Mouse (Mus musculus) lung, postnatal 36 days (tissue): Measurements from ENCODE around the gene Cnih3.
A peak's percentile ranks its signal among the peaks of the same experiment; 100 is the strongest.

Experiments used
- DNase-seq: peaks from one replicate; pipeline ENCODE4 v3.0.0; 2022; ENCODE audit warnings: mixed read lengths

Gene Cnih3

DNA sequence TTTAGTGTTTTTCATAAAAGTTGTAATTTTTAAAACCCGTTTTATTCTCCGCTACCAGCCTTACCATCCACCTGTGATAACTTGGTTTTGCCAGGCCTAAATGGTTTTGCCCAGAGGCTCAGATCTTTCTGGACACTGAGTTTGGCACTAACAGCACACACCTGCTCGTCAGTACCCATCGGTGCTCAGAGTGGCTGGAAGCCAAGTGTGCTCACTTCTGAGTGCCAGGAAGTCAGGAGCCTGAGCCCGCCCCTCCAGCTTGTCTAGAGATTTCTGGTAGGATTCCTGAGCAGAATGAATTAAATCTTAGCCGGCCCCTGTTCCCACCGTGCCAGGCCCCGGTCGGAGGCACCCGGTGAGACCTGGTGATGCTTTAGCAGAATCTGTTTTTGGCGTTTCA is 54.9 kb downstream of the Cnih3 start:
- DNase-seq, result no peak

DNA sequence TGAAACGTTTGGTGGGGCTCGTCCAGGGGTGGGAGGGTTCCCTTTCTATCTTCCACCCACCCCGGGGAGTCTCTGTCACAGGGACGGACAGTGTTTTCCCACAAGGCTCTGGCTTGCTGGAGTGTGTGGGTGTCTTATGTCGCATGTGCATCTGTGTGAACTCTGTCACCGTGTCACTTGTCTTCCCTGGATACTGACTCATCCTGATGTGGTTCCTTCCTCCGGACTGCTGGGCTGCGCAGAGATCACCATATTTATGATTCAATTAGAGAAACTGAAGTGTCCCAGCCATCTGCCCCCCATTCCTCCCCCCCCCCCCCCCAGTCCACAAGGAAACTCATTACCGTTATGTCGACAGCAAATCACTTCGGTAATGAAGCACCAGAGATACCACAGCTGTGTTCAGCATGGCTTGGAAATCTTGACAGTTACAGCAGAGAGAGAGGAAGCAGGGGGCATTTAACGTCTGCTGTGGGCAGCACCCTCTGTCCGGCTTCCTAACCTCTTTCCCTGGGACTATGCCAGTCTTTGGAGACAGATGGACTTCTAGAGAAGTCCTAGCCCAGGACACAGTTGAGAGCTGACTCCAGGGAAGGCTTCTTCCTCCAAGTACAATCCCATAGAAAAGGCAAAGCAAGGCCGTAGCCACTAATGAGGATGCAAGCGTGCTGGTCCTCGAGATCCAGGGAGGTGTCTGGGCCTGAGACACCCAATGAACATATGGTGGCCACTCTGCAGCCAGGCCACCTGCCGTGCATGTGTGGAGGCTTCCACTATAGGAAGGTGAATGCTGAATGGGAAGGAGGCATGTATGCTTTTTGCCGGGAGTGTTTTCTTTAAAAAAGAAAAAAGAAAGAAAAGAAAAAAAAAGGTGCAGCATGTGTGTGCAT is 55.9 kb downstream of the Cnih3 start:
- no peak for DNase-seq

DNA sequence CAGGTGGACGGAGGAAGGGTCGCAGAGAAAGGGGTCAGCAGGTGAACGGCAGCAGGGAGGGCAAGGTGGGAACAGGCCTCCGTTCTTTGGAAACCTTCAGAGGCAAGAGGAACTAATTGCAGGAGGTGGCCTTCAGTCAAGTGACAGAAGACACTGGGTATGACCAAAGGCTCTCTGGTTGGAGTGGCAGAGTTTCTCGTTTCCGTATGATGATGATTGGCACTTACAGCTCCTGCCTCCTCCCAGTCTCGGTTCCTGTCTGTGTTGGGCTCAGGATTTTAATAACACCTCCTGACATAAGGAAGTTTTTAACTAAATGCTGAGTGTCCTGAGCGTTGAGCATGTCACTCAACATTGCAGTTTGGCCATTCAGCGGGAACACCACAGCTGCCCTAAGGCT is 57.3 kb downstream of the Cnih3 start:
- no peak for DNase-seq

DNA sequence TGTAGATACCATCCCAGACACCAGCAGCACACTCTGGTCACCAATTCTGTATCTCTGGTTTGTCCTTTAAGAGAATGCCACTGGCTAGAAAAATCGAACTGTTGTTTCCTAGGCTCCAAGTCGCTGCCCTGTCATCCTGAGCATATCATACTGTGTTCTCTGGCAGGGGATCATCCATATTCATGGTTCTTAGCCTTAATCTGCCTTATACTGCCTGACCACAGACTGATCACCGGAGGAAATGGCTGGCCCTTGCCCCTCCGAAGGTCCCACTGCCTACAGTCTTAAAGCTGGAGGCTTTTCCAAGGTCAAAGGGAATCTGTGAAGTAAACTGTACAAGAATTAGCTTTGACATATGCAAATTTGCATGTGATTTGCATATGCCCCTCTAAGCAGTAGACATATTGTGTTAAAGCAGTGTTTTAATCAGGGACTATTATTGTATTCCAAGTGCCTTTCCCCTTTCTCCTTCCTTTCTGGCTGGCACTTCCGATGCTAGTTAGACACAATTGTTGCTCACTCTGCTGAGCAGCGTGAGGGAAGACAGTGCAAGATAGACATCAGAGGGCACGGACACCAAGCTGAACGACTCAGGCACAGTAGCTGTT is 58.3 kb downstream of the Cnih3 start:
- DNase-seq, result no peak

DNA sequence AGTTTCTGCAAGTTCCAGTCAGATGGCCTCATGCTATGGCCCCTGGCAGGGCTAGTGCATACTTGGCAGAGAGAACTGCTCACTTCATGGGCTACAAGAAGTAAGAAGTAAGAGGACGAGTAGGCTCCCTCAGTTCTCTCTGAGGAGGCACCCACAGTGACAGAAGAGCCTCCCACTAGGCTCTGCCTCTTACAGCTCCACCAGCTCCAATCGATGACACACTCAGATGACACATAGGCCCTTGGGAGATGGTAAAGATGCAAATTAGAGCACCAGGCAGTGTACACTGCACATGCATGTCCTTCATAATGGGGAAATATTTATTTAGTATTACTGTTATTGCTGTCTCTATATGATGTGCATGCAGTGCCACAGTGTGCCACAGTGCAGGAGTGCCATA is 62.6 kb downstream of the Cnih3 start:
- no peak for DNase-seq

DNA sequence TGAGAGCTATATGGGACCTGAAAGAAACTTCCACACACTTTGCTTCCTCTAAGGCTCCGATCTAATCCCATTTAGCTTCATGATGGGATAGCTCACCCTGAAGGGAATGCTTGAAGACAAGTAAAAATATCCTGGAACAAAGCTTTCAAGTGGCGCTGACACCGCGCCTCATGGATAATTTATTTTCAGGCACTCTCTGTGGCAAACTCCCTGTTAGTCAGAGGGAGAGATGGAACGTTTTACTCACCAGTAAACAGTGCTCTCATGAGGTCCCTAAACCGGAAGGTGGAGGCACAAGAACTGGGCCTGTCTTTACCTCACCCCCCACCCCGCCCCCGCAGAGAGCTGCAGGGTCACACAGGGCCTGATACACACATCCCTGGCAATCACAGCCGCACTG is 64.4 kb downstream of the Cnih3 start:
- DNase-seq, result no peak

DNA sequence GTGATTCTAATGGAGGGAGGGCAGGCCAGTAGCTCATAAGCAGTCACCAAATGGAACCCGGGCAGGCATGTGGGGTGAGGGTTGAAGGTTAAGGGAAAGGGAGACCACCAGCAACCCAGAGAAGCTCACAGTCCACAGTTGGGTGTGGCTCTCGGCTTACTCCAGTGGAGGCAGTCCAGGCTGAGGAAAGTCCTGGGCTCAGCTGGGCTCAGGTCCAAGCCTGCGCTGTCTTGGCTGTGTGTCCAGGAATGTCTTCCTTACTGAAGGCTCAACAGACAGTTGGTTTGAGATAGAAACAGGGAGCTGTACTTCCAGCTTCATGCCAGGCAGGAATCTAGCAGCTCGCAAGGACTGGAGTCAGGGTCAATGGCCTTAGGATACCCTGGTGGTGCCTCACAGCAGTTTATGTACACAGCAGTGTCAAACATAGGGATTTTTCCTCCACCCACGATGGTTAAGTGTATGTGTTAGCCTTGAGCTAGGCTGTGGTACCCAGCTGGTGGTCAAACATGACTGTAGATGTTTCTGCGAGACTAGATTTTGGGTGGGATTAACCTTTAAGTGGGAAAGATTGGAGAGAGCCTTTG is 65.6 kb downstream of the Cnih3 start:
- peak; percentile 62 for DNase-seq

DNA sequence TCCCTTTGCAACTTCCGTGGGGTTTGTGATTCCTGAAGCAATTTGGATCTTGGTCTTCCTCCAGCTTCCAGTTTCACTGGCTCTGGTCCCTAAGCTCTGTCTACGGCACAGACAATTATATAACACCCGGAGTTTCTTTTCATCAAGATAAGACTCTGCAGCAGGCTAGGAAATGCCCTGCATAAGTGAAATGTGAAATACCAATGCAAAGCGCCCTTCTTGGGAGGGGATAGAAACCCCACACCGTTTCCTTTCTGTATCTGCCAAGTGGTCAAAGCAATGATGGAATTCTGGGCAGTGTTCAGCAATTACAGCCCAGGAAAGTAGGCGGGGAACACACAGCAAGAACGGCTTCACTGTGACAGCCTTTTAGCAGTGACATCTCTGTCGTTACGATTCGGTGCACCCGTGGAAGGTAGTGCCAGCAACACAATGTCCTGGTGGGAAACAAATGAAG is 67.7 kb downstream of the Cnih3 start:
- peak; percentile 28 for DNase-seq

DNA sequence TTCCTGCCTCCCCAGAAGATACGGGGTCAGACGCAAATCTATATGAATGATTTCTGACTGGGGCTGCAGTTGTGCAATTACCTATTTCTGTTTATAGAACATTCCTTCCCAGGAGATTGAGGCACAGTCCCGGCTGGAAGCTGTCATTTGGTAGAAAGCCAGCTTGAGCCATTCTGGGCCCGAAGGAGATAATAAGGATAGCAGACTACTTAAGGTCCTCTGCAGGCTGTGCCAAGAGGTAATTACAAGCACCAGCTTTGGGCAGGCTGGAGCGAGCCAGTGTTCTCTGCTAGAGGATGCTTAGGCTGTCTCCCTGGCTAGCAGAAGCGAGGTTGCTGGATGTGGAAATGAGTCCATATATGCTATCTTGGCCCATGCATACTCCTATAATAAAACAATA is 70.4 kb downstream of the Cnih3 start:
- no peak for DNase-seq

DNA sequence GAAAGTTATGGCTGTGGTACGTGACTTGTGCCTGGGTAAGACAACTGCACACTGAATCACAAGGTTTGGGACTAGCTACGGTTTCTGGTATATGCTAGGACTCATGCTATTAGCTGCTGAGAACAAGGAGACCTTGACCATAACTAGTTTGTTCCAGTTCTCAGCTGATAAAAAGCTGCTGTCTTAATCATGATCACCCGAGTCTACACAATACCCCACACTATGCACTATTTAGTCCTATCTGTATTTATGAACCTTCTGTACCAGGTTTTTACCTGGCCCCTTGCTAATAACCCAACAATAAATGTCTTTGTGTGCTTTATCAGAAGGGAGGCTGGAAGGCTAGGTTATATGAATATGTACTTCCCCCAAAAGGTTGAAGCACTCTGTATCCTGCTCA is 72.5 kb downstream of the Cnih3 start:
- no peak for DNase-seq

DNA sequence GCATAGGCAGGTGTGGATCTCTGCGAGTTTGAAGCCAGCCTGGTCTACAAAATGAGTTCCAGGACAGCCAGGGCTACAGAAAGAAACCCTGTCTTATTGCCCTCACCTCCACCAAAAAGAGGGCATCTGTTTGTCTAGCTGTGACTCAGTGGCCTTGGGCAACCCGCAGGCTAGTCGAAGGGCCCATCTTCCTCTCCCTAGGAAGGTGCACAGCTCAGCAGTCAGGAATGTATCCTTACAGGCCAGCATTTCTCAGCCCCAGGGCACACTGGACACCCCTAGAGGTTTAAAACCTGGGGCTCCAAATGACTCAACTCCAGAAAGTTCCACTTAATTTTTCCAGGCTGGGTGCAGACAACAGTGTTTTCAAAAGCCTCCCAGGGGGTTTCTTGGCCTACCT is 73.0 kb downstream of the Cnih3 start:
- no peak for DNase-seq

DNA sequence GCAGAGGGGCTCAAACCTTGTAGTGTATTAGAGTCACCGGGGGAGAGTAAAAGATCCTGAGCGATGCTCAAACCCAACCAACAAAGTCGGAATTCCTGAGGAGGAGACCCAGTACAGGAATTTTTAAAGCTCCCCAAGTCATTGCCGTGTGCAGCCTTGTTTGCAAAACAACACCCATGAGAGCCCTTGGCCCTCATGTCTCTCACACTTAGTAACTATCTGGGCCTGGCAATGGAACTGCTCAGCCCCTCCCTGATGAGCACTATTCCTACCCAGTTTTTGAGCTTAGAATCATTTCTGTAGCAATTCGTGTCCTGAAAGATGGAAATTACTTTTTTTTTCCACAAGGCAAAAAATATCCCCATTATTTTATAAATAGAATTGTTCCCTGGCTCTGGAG is 74.0 kb downstream of the Cnih3 start:
- DNase-seq, result no peak

DNA sequence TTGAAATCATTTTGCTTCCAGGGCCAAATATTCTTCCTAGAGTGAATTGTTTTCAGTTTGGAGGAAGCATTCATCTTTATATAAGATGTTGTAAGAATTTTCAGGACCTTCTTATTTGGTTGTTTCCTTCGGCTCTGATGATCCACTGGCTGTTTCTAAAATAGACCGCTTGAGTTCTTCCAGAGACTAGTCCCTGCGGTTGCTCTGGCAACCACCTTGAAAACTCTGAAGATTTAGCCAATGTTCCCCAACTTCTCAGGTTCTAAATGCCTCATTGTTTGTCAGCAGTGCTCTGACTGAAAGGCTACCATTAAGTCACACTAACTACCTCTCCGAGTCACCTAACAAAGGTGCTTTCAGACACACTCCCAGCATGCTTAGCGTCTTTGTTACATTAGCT is 80.8 kb downstream of the Cnih3 start:
- no peak for DNase-seq

DNA sequence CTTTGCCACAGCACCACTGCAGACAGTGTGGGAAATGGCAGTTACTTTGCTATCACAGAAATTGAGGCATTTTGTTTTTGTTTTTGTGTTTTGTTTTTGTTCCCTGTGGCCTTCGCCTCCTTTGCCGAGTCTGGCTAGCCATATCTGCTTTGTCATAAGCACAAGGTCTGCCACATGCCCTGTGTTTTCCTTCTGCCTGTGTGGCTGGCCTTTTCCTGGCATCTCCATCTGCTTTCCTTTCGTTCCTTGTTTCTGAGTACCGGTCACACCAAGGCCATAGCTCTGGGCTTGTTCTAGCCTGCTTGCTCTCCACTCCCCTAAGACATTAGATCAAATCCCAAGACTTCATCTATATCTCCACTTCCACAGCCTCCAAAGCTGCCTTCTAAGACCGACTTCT is 83.0 kb downstream of the Cnih3 start:
- no peak for DNase-seq

DNA sequence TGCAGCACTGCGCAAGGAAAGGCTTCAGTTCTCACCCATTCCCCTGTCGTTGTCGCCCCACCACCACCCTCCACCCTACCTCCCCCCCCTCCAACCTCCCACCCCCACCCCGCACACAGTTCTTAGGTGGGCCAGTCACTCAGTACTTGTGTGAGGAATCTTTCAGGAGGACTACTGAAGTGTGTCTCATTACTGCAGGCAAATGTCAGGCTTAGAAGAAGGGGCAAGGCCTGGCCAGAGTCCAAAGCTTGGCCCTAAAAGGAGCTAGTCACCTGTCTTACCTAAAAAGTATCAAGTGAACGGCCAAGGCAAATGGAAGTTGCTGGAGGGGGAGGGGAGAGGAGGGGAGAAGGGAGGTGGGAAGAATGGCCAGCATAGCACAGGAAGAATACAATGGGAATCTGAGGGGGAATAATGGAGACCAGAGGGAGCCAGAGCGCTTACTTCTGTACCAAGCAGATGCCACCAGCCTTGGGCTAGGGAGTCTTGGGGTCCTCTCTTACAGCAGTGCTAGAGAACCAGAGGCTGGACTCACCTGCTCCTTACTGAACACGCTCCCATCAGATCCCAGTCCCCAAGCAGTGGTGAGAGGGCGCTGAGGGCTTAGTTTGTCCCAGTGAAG is 88.7 kb downstream of the Cnih3 start:
- DNase-seq, result peak; percentile 47

DNA sequence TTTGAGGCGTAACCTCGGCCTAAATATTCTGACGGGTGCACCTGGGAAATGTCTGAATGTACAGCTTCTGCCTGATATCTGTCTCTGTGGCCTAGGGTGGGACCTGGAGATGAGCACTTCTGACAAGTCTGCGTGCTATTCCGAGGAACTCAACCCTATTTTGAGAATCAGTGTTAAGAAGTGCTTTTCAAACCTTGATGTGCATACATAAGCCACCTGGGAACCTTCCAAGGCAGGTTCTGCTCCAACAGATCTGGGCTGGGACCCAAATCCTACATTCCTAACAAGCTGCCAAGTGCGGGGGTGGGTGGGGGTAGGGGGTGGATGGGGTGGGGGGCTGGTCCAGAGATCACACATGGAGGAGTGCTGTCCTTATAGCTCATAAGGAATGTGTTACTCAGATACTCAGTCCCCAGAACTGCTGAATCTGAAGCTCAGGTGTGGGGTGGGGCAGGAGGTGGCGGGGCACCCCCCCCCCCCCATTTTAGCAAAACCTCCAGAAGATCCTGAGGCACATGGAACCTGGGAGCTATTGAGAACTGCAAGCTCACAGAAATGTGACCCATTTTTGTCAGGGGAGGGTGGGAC is 89.3 kb downstream of the Cnih3 start:
- peak; percentile 41 for DNase-seq

DNA sequence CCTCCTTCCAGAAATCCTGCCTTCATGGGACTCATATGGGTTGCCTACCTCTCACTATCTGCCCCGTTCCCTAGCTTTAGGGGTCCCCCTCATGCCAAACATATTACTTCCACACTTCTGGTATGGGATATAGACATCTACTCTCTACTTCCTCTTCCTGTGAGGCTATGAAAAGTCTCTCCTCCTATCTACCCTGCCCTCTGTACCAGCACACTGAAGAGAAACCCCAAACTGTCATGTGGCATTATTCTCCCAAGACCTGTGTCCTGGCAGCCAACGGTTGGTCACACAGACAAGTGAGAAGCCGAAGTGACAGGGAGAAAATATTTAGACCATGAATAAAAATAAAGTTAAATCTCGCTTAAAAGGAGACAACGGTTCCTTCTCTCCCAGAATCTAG is 92.6 kb downstream of the Cnih3 start:
- no peak for DNase-seq

DNA sequence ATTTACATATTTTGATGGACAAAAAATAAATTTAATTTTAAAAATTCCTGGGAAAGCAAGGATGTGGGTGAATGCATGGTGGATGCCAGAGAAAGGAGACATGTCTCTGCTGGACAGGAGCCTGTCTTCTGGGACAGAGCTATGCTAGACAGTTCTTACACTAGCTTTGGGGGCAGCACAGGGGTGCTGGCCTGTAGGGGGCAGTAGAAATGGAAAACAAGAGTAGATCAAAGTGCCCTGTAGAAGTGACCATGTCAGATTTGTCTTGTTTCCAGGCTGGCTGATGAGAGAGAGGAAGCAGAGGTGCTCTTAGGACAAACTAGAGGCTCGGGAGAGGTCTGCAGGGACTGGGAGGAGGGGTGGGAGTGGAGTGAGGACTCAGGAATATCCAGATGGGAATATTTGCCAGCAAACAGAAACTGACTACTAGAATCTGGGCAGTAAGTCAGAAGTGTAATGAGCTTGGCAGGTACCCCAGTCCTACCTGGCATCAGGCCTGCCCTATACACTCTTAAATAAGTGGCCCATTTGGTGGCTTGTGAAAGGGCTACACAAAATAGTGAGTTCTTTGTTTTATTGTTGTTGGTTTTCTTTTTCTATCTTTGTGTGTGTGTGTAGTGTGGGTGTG is 93.3 kb downstream of the Cnih3 start:
- DNase-seq, result peak; percentile 53

DNA sequence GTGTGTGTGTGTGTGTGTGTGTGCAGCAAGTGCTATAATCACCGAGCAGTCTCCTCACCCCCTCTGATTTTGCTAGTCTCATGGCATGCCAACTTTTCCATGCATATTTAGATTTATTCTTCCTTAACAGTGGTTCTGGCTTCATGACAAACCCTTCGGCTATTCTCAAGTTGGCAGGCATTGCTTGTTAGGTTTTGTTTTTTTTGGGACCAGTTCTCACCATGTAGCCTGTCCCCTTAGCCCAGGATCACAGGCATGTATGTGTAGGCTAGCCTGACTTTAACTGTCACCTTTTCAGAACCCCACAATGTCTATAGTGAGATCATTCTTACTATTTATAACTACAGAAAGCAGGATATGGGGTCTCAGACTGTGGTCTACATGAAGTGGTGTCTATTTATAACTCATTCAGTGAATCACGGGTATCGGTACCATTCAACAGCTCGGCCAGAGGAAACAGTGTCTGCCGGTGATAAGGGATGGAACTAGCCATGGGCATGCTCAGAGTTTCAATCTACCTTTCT is 94.2 kb downstream of the Cnih3 start:
- no peak for DNase-seq

DNA sequence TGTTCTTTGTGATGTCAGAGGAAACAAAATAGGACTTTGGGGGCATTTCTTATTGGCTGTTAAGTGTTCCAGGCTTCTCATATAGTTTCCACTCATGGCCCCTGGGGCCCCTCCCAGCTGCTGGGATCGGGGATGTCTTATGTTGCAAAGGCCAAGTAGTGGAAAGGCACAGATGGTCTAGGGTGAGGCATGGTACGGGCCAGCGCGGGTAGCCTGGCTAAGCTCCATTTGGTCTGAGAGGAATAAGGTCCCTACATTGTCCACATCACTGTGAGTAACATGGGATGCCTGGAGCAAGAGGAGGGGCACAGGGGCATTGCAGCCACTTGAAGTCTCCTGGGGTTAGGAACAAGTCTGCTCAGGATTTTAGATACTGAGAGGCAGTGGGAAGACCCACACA is 95.1 kb downstream of the Cnih3 start:
- no peak for DNase-seq

DNA sequence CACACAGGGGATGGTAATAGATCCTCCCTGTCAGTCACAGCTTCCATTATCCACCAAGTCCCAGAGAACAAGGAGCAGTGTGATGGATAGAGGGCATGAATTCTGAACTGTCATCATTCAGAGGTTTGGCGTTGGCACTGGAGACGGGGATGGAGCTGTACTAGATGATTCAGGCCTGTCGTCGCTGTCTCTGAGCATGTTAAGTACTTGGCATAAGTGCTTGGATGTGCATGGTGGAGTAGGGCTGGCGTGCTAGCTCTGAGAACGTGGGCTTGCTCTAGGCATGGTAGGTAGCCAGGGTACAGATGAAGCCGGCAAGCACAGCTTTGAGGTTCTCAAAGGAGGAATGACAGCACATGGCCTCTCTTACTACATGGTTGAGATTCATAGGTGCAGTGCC is 95.6 kb downstream of the Cnih3 start:
- no peak for DNase-seq

DNA sequence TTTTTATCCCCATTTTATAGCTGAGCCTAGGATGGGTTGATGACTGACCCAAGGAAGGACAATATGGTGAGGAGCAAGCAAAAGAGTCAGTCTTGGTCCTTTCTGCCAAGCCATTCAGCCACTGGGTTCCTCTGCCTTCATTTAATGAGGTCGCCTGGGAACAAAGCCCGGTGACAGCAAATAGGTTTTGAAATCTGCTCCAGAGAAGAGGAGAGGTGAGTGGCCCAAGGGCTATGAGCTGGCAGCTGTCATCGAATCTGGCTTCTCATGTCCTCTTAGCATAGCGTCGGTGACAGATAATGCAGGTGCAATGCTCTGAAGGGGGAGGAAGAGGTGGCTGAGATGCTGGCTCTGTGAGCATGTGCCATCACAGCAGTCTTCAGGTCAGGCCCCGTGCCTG is 100.7 kb downstream of the Cnih3 start:
- no peak for DNase-seq

DNA sequence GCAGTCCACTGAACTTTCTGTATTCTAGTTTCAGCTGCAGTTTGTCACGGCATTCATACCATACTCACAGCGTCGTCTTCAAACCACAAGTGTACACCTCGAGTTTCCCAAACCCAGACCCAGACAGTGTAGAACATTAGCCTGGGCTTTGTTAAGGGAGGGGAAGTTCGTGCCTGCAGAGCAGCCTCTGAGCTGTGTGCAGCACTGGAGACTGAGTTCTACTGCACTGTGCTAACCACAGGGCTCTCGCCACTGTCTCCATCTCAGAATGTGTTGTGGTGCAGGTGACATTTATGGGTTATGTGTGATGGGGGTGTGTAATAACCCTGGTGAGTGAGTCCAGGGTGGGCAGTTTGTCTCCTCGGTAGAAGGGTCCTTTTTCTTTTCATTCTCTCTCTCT is 104.5 kb downstream of the Cnih3 start:
- no peak for DNase-seq
